Mouse (Mus musculus): ENCODE data around the gene Poln.

Poln gene

DNA sequence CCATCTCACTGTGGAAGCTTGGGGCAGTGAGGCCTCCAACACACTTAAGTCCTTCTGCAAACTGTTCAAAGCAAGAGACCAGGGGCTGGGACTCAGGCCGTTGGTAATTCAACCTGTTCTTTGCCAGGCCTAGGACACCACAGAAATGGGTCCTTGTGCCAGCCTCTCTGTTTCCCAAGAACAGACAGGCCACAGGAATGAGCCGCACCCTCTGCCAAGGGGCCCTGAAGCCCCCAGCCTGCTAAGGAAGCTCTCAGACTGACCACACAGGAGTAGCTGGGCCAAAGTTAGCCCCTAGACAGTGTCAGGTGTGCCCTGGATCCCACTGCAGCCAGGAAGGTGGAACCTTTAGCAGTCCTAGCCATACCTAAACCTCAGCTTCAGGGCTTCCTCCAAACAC lies 17.1 kb upstream of the Poln start:
- no peak for DNase-seq

DNA sequence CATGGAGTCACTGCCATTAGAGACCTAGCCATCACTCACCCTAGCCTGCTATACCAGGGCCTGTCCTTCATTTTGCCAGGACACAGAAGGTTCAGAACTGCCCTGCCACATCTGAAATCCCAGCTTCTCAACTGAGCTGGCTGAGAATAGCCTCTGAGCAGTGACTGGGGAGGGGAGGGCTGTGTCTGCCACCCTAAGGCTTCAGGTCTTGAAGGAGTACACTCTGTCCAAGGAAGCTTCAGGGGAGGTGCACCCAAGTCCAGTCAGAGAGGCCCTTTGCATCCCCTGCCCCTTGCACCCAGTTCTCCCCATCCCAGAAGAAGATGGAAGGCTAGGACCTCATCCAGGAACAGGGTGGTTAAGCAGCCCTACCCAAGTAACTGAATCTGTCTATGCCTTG lies 16.5 kb upstream of the Poln start:
- no peak for DNase-seq

DNA sequence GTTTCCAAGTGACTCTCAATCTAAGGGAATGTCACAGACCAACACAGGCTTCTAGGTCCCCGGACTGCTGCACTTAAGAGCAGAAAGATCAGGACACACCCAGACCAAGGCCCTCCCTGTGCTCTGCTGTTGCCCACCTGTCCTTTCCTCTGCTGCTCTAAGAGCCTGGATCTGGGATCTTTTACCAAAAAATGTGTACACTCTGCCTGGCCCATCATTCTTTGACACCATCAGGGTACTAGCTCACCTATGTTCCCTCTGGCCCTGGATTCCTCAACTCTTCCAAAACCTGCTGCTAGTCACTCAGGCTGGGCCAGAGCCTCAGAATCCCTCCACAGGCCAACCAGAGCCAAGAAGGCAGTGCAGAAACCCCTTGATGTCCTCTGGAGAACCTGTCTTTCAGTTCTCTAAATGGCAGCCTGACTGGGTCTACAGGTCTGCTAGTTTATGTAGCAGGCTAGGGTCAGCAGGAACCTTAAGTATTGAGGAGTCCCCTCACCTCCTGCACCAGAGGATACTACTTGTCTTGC lies 15.9 kb upstream of the Poln start:
- DNase-seq: no peak

DNA sequence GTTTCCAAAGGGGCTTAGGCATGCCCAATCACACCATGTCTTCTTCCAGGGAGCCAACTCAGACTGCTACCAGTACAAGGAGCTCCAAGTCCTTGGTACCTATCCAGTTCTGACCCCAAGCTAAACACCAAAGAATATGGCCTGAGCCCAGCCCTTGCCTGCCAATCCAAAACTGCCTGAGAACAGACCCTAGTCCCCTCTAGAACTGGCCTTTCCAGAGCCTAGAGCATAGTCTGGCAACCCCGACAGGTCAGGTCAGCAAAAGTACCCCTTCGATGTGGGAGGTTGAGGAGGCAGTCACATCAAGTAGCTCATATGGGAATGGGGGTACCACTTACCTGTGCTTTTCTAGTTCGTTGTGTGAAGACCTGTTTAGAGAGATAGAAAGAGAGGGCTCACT lies 14.7 kb upstream of the Poln start:
- no peak for DNase-seq

DNA sequence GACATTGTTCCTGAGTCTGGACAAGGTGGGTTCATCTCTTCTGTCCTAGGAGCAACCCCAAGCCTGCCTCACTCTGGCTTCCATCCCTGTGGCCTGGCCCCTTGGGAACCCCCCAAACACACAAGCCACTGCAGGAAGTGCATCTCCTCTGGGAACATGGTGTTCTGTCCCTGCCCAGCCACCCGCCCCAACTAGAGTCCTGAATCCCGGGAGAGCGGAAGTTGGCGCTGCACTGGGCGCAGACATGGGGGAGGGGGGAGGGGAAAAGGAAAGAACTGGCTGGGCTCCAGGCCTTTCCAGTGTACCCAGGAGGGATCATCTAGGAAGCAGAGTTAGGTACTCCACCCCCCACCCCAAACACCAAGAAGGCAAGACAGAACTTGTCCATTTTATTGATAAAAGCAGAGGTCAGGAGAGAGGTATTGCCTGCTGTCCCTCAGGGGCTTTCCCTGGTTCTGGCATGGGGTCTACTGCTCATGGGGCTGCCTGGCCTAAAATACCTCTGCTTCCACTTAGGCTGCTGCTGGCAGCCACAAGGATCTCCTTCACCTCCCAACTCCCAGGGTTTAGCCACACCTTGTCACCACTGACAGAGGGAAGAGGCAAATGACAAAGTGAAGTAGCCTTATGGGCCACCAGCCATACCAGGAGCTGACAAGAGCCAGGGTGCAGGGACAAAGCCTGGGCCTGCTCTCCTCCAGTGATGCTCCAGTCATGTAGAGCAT lies 14.1 kb upstream of the Poln start:
- DNase-seq: no peak

DNA sequence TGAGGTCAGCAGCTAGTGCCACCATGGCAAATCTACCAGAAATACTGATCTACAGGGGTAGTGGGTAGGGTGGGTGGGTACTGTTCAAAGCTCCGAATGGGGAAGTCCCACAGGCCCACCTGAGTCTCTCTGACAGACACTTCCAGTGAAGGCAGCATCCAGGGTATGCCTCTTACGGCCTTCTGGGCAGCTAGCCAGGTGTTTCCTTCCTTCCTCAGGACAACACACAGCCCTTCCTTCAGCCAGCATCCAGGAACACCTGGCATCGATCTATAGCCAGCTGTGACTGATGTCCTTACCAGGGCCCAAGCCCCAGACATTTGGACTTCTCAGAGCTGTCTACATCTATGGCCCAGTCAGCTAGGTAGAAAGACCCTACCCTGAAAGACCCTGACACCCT lies 13.2 kb upstream of the Poln start:
- no peak for DNase-seq

DNA sequence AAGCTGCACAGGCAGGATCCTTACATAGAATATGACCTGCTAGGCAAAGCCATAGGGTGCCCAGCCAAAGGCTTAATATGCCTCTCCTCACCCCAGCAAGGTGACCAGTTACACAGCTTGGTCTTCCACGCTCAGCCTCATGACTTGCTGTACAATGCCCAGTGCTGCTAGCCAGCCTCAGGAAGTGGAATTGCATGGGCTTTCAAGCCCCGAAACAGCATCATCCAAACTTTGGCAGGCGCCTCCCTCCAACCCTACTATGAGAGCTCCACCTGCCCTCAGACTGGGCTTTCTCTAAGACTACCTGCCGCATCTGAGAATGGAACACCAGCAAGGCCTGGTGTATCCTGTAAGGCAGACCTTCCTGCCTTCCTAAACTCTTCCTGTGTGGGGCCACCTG lies 8.6 kb upstream of the Poln start:
- no peak for DNase-seq

DNA sequence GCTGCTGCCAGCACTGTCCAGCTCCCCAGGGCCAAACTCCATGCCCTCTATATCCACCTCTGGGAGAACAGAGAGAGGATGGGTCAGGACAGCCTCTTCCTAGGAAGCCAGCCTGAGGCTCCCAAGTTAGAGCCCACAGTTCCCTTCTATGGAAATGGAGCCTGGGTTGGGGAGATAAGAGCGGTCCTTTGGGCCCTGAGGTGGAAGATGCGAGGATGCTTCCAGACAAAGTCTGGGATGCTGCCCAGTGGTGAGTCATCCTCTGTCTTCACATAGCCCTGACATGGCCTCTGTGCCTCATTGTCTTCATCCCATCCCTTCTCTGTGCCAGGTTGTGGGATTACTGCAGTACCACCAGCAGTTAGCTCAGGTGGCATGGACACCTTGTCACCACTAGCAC lies 7.8 kb upstream of the Poln start:
- DNase-seq: no peak

DNA sequence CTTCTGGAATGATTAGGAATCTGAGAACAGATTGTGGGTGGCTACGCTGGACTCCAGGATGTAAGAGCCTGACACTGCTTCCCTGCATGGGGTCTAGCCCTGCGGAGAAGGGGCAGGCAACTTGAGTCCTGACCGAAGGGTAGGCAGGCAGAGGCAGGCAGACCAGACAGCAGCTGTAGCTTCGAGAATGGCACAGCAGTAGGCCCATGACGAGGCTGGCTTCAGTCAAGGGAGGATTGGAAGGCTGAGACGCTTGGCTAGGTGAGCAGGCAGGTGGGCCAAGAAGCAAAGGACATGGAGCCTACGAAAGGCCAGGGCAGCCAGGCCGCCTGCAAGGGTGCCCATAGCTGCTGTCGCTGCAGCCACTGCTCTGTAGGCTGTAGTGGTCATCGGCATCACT lies 7.4 kb upstream of the Poln start:
- DNase-seq: no peak

DNA sequence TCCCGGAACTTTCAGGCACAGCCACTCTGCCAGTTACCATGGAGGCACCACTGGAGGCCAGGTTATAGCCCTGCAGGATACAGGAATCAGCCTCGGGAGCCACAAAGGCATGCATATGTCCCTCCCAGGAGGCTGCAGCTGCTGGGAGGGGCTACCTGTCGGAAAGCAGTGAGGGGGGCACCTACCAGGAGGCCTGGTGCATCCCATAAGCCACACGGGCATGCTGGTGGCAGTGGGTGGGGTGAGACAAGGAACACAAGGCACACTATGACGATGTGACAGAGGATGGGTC lies 6.1 kb upstream of the Poln start:
- peak; percentile 1 for DNase-seq

DNA sequence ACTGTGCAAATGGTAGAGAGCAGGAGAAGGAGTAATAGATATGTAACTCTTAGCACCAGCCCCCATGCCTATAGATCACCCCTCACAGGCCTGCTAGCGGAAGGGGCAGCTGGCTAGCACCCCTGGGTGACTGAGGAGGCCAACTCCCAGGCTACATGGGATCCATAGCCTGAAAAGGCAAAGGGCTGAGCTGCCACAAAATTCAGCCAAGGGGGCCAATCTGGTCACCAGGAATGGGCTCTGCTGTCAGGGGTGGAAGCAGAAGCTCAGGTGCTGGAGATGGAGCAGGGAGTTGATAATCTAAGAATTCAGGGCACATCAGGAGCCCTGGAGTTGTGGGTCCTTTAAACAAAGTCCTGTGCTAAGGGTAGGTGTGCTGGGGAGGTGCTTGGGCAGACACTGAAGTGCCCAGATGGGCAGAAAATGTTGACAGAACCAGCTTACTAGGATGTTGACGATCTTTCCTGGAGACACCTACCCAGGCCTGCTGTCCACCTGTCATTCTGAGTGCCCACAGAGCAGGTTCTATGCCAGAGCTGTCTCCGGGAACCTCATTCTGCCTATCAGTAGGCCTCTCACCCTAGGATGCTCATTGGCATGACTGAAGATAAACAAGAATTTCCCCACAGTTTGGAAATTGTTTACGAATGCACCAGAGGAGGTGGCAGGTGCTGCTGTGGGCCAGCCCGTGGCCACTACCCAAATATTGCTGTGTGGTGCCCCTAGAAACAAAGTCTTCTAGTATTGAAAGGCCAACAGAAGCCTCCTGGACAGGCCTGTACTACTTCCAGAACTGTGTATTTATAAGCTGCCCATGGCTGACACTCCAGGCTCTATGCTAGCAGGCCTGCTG lies 5.5 kb upstream of the Poln start:
- DNase-seq: no peak

DNA sequence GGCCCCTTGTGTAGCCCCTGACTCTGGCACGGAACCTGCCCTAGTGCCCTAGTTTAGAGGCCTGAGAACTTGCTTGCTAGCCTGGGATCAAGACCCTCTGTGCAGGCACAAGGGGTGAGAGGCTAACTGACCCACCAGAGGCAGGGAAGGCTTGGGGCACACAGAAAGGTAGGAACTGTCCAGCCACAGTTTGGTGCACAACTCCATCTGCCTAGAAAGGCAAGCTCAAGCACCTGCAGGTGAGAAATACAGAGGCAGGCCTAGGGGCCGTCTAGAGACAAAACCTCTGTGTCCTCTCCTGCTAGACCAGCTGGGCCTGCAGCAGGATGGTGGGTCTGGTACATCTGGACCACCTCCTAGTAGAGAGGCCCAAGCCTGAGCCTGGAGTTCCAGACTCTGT lies 4.8 kb upstream of the Poln start:
- DNase-seq: no peak

DNA sequence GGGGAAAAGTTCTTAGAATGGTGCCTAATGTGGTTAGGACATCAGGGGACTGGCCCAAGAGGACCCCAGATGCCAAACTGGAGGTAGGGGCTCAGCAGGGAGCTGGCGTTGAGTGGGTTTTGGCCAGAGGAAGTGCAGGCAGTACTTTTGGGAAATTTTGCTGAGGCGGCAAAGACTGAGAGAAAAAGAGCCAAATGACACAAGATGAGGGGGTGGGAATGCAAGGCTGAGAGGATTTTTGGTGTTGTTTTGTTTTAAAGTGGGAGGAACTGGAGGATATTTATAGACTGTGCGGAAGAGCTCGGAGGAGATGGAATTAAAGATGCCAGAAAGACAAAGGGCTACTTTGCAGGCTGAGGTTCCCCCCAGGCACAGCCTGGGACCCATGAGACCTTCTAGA lies 1.5 kb upstream of the Poln start:
- peak; percentile 2 for DNase-seq

DNA sequence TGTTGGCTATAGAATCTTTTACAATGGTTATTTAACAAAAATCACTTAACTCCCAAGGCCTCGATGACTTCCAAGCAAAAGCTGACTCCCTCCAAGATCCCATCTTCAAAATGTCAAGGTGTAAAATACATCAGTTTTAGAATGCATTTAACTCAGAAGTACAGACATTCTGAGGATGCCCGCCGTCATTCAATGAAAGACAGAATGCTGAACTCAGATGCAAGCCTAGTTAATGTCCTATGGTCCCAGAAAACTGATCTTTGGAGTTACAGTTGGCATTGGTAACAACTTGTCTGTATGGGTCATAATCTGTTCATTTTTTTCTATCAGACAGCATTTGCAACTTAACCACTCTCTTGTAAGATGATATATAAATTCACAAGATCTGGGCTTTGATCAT lies 706 bp upstream of the Poln start:
- DNase-seq: no peak

DNA sequence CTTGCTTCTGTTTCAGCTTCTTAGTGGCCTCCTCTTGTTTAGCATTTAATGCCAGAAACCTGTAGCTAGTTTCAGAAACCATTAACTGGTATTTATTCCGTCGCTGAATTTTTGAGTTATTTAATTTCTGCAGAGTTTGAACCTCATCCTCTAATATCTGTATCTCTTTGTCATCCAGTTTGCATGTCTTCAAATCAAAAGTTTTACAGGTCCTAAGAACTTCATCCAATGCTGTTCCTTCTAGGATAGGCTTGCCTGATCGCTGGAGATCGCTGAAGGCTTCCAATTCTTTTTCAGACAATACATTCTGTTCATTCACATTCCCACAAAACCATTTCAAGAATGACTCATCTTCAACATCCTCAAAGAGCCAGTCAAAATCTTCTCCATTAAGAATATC lies 1.4 kb downstream of the Poln start:
- no peak for DNase-seq

DNA sequence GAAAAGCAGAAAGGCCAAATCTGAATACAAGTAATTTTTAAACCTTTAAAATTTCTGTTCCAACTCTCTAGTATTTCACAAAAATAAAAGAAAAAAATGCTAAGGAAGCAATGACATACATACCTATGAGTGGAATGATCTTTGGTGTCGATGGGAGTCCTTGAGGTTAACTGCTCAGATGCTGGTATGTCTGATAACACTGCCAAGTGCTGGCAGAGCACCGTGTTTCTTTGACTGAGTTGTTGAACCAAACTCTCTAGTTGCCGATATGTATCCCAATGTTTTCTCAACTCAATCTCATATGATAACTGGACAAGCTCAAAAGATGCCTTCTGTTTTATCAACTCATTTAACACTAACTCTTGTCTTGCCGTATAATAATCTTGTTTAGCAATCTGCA lies 3.5 kb downstream of the Poln start:
- DNase-seq: peak; percentile 6

DNA sequence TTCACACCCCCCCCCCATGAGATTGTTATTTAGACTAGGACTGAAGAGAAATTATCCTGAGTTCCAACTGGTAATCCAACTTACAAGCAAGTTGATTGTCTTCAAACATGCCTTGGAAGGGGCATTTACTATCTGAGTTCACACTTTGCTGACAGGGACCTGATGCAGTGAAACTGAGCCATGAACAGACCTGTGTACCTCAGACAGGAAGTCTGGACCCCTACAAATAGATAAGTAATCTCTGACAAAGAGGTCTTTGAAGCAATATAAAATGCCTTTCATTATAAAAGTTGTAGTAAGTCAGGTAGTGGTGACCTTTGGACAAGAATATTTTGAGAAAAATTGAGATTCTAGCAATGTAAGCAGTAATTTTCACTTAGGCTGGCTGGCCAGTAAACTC lies 20.8 kb downstream of the Poln start:
- DNase-seq: no peak

DNA sequence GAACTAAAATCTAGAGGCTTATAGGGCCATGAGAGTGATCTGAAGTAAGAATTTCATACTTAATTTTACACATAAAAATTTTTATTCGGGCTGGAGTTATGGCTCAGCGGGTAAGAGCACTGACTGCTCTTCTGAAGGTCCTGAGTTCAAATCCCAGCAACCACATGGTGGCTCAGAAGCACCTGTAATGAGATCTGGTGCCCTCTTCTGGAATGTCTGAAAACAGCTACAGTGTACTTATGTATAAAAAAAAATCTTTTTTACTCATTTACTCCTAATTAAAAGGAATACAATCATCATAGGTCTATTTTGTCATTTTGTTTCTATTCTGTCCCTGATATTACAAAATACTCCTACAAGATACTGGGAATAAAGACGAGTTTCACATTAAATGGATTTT lies 21.7 kb downstream of the Poln start:
- DNase-seq: no peak

DNA sequence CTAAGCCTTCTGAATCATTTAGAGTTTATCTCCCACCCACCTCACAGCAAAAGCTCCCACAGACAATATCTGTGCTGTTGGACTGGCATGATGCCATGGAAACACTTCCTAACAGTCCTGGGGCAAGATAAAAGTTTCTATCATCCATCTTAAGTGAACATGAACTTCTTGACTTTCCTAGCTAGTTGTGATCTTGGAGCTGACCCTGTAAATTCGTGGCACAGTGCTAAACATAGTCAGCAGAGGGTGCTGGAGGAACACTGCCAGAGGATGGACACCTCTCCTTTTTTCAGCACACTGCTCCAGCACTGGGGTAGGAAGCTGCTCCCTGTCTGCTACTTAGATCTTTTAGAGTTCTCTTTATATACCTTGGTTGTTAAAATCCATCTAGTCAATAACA lies 29.5 kb downstream of the Poln start:
- peak; percentile 70 for DNase-seq

DNA sequence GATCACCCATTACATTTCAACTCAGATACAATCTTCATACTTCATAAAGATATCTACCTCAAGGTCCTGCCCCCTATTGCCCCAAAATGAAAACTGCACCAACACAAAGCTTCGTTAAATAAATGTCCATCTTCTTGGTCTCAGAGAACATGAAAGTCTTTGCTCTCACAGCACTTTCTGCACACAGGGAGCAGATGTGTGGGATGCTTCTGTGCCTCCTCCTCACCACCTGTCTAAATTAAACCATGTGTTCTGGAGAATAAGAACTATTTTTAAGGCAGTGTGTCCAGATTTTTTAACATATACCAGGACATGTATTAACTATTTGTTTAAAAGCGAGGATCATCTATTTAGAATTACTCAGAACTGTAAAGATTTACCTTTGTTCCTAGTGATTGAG lies 36.5 kb downstream of the Poln start:
- DNase-seq: no peak

DNA sequence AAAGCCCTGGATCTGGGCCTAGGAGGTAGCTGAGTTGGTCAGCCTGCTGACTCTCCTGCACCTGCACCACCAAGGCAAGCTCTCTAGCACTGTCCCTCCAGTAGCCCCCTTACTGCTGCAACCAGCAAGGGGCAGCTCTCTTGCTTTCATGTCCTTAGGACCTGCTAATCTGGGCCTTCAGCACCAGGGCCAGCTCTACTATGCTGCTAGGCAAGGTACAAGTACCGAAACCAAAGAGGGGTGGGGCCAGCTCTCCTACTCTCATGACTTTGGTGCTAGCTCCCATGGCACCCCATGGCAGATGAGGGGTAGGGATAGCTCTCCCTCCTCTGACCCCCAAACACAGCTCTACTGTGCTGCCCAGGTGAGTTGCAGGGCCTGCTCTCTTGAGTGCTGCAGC lies 45.1 kb downstream of the Poln start:
- DNase-seq: no peak

DNA sequence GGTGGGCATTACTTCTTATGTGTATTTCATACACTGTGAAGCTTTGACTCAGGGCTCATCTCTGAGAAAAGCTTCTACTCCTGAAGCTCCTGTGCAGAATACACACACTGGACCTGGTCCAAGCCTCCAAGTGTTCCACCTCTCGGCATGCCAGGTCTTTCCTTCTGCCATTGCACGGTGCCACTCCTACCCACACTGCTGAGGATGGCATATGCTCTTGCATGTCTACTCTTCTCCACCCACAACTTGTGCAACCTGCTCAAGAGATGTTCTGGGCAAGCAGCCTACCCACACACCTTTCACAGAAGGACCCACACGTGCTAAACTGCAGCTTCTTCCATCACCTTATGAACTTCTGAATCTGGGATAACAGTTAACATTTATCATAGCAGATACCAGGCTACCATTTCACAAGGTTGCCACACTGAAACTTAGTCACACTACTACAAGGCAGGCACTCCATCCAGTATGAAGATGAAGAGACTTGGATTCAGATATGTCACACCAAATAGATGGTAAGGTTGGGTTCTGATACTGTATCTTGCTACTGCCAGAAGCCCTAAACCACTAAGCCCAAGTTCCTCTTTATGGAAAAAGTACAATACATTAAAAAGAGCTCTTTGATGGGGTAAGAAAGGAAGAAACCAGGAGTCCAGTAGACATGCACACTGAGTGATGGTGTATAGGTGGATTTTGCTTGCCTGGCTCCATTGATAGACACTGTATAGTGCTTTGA lies 50.0 kb downstream of the Poln start:
- DNase-seq: no peak

DNA sequence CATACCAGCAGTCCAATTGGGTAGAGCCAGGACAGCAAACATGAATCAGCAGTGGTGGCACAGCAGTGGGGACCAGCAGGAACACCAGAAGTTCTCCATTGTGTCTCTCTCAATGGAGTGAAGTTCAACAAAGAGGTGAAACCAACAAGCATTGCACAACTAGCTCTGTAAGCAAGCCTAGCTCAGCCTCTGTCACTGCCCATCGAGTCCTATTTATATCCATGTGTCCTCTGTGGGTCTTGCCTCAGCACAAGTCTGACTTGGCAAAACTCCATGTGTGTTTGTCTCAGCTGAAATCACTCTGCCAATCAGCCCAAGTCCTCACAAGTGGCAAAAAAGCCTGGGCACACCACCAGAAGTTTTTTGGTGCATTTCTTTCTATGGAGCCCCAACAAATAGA lies 63.6 kb downstream of the Poln start:
- DNase-seq: no peak

DNA sequence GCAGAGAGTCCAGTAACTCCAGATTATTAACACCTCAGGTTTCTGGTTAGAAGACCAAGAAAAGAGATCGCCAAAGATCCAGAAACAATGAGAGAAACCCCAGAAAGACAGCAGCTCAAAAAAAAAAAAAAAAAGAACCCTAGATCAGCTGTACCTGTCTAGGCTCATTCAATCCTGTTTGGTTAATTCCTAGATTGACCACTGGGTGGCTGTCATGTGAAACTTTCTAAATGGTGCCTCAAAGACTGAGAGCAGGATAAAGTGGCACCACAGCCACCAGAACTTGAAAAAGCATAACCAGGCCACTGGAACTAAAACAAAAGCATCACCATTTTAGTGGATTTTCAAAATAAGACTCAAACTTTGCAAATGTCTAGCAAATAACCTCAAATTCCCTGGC lies 71.9 kb downstream of the Poln start:
- peak; percentile 52 for DNase-seq

All from thymus, postnatal 25 days (tissue).